Comparison of ENCODE assay signal across 13 mouse cellular contexts in the genomic region with DNA sequence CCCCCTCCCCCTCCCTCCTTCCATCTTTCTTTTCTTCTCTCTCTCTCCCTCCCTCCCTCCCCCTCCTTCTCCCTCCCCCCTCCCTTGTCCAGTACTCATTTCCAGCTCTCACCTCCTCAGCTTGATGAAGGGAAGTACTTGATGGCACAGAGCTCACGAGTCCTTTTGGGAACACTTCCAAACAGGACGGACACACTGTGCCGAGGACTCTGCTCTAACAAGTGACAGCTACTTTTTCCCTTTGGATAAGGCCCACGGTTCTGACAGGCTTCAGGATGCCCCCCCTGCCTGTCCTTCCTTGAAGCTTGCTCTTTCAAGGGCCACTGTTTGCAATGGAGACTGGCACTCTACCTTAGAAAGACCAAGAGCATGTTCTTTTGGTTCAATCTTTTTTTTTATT.
DNase-seq lines count a peak whose midpoint lies in the region; ATAC-seq and TF ChIP-seq lines count a peak whose summit lies in the region.
"Had no signal": no experiment of that assay in that cellular context is flagged by ENCODE, and none has a peak within 500 bp of the region (broad histone marks: within the 10 kb centered on the region; RNA-seq: fewer than 3 reads in every experiment).

No protein-coding gene starts in this region.

- H3K4me2 ChIP-seq in kidney, embryonic 16.5 days (replicated peaks; ENCODE audit: low read depth, low read length): no peak overlapping the region
- H3K4me2 ChIP-seq in heart, embryonic 15.5 days: no peak overlapping the region
- H3K4me2 ChIP-seq in heart, postnatal 0 days (ENCODE audit: low read depth, low read length): no peak overlapping the region
- H3K4me2 ChIP-seq in lung, embryonic 16.5 days (ENCODE audit: low read depth, low read length): no peak overlapping the region
- H3K4me2 ChIP-seq: hindbrain, embryonic 15.5 days; limb, embryonic 12.5 days; midbrain, embryonic 11.5 days had no signal

- no peaks in the 10 kb centered on the region for H3K4me1 ChIP-seq in kidney, embryonic 16.5 days (ENCODE audit: insufficient read depth, low read length)
- H3K4me1 ChIP-seq in heart, embryonic 15.5 days (replicated peaks): peaks cover 16% of the 10 kb centered on the region
- peaks cover 4% of the 10 kb centered on the region; the same call in 1 of the 2 replicates for H3K4me1 ChIP-seq in heart, postnatal 0 days (ENCODE audit: control insufficient read depth, insufficient read depth)
- peaks cover 7% of the 10 kb centered on the region; the same call in 1 of the 2 replicates for H3K4me1 ChIP-seq in lung, embryonic 16.5 days (replicated peaks; ENCODE audit: control insufficient read depth, insufficient read depth, low read length)
- H3K4me1 ChIP-seq: hindbrain, embryonic 15.5 days; limb, embryonic 12.5 days had no signal

- no peaks in the 10 kb centered on the region for H3K36me3 ChIP-seq in kidney, embryonic 16.5 days (ENCODE audit: insufficient read depth, low read length)
- no peaks in the 10 kb centered on the region for H3K36me3 ChIP-seq in heart, embryonic 15.5 days
- no peaks in the 10 kb centered on the region for H3K36me3 ChIP-seq in heart, postnatal 0 days (replicated peaks; ENCODE audit: control insufficient read depth, insufficient read depth, low read length)
- no peaks in the 10 kb centered on the region for H3K36me3 ChIP-seq in lung, embryonic 16.5 days (ENCODE audit: control insufficient read depth, insufficient read depth, low read length)
- H3K36me3 ChIP-seq: hindbrain, embryonic 15.5 days; limb, embryonic 12.5 days had no signal

- H3K4me3 ChIP-seq in kidney, embryonic 16.5 days (ENCODE audit: low read length): no peak overlapping the region
- no peak overlapping the region for H3K4me3 ChIP-seq in heart, embryonic 15.5 days
- H3K4me3 ChIP-seq in heart, postnatal 0 days (ENCODE audit: low read depth, low read length): no peak overlapping the region
- no peak overlapping the region for H3K4me3 ChIP-seq in lung, embryonic 16.5 days (ENCODE audit: low read length)
- H3K4me3 ChIP-seq: hindbrain, embryonic 15.5 days; limb, embryonic 12.5 days had no signal

- ATAC-seq in kidney, embryonic 16.5 days (ENCODE audit: low FRiP score, low TSS enrichment): no peak
- ATAC-seq in heart, embryonic 15.5 days (replicated peaks; ENCODE audit: insufficient number of reproducible peaks, insufficient read depth, low FRiP score, low read depth): no peak; the same call in 1 of the 2 replicates
- peak; percentile 81 for ATAC-seq in heart, postnatal 0 days (ENCODE audit: insufficient read depth, low read depth)
- ATAC-seq in lung, embryonic 16.5 days (ENCODE audit: low read depth): peak; percentile 74
- ATAC-seq: forebrain, postnatal 0 days had no signal

- no peak overlapping the region for H3K9ac ChIP-seq in kidney, embryonic 16.5 days (replicated peaks; ENCODE audit: low read length)
- H3K9ac ChIP-seq in heart, embryonic 15.5 days: no peak overlapping the region
- no peak overlapping the region for H3K9ac ChIP-seq in heart, postnatal 0 days (replicated peaks; ENCODE audit: low read depth, low read length)
- H3K9ac ChIP-seq in lung, embryonic 16.5 days (ENCODE audit: low read length): no peak overlapping the region
- H3K9ac ChIP-seq: forebrain, postnatal 0 days; hindbrain, embryonic 15.5 days; limb, embryonic 12.5 days had no signal

- no peaks in the 10 kb centered on the region for H3K27me3 ChIP-seq in kidney, embryonic 16.5 days (ENCODE audit: insufficient read depth, low read length)
- H3K27me3 ChIP-seq in heart, embryonic 15.5 days: no peaks in the 10 kb centered on the region
- H3K27me3 ChIP-seq in heart, postnatal 0 days (ENCODE audit: control insufficient read depth, insufficient read depth, low read length): no peaks in the 10 kb centered on the region
- no peaks in the 10 kb centered on the region for H3K27me3 ChIP-seq in lung, embryonic 16.5 days (ENCODE audit: control insufficient read depth, insufficient read depth, low read depth, low read length)
- H3K27me3 ChIP-seq: hindbrain, embryonic 15.5 days; limb, embryonic 12.5 days had no signal

- TF ChIP-seq EP300 in heart, postnatal 0 days (IDR thresholded peaks at IDR 0.05; ENCODE audit: low read depth): peak; percentile 51; the same call in 1 of the 2 replicates

- no peaks in the 10 kb centered on the region for H3K9me3 ChIP-seq in kidney, embryonic 16.5 days (ENCODE audit: low read length)
- no peaks in the 10 kb centered on the region for H3K9me3 ChIP-seq in heart, embryonic 15.5 days (replicated peaks)
- H3K9me3 ChIP-seq in heart, postnatal 0 days (replicated peaks; ENCODE audit: control insufficient read depth, low read length): no peaks in the 10 kb centered on the region
- no peaks in the 10 kb centered on the region for H3K9me3 ChIP-seq in lung, embryonic 16.5 days (ENCODE audit: control insufficient read depth, low read length)
- H3K9me3 ChIP-seq: hindbrain, embryonic 15.5 days; limb, embryonic 12.5 days had no signal

- DNase-seq in kidney, adult 18-20 months: peak; percentile 19
- peak; percentile 59 for DNase-seq in heart, postnatal 0 days (ENCODE audit: low spot score)
- no peak for DNase-seq in spleen, postnatal 36 days (ENCODE audit: low spot score in 2 of 2)
- DNase-seq in thymus, adult 18-20 months: no peak
- no peak for DNase-seq in right cerebral cortex, postnatal 10 days (ENCODE audit: low spot score in 2 of 2)
- DNase-seq: cerebellum, adult 9-11 months; forebrain, postnatal 0 days had no signal

- no peak for TF ChIP-seq CTCF in heart, postnatal 0 days (IDR thresholded peaks at IDR 0.05; ENCODE audit: low read depth)

- WGBS in kidney, embryonic 16.5 days: 69% methylated on average over 4 of the region's 4 CpGs
- 21% methylated on average over 4 of the region's 4 CpGs for WGBS in heart, embryonic 15.5 days
- WGBS in heart, postnatal 0 days: 4% methylated on average over 4 of the region's 4 CpGs
- WGBS in lung, embryonic 16.5 days: 8% methylated on average over 4 of the region's 4 CpGs

- no peak overlapping the region for H3K27ac ChIP-seq in kidney, embryonic 16.5 days (ENCODE audit: low read length)
- H3K27ac ChIP-seq in heart, embryonic 15.5 days: peak overlapping the region; percentile 70
- no peak overlapping the region for H3K27ac ChIP-seq in heart, postnatal 0 days (ENCODE audit: low read depth)
- H3K27ac ChIP-seq in lung, embryonic 16.5 days (ENCODE audit: low read length): peak overlapping the region; percentile 87
- H3K27ac ChIP-seq: hindbrain, embryonic 15.5 days; limb, embryonic 12.5 days had no signal

Comparison
In these comparisons a context has a peak if more than half of its experiments do, and no peak if none do; other contexts are left out.
1. ATAC-seq: peak in heart, postnatal 0 days (single experiment) and lung, embryonic 16.5 days (single experiment); none in kidney, embryonic 16.5 days (single experiment) and heart, embryonic 15.5 days (single experiment).
2. H3K27ac ChIP-seq: peak in heart, embryonic 15.5 days (single experiment) and lung, embryonic 16.5 days (single experiment); none in kidney, embryonic 16.5 days (single experiment) and heart, postnatal 0 days (single experiment).
3. DNase-seq: peak in kidney, adult 18-20 months (single experiment) and heart, postnatal 0 days (single experiment); none in spleen, postnatal 36 days (0 of 2), thymus, adult 18-20 months (0 of 2) and right cerebral cortex, postnatal 10 days (0 of 2).